Mouse (Mus musculus): ENCODE data around the gene Tbc1d30. TPM values are rescaled to one million over a fixed set of nuclear protein-coding genes. Genes with fewer than 3 reads are reported as not detected.

Gene Tbc1d30
- polyA plus RNA-seq (2017; shearing (Covaris generic)) = 42.5 TPM

DNA sequence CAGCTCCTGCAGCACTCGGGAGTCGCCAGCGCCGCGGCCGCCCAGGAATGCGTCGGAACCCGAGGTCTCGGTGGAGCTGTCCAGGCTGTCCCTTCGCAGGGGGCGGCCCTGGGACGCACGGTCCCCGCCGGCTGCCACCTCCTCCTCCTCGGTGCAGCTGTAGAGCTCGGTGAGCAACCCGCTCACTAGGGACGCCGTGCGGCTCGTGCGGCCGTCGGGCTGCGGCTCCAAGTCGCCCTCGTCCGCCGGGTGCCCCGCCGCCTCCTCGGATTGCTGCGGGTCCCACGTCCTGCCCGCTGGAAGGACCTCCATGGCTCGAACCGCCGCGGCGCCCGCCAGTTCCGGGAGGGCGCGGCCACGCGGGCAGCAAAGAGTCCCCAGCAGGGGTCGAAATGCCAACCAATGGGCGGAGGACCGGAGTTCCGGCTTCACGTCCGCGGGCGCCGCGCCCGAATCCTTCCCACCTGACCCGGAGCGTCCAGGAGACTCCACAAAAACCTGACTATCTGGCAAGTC lies at the start of gene Tbc1d30:
Tbc1d30 (minus strand) TSS at position 213 of the 516 bp plus-strand sequence.

DNA sequence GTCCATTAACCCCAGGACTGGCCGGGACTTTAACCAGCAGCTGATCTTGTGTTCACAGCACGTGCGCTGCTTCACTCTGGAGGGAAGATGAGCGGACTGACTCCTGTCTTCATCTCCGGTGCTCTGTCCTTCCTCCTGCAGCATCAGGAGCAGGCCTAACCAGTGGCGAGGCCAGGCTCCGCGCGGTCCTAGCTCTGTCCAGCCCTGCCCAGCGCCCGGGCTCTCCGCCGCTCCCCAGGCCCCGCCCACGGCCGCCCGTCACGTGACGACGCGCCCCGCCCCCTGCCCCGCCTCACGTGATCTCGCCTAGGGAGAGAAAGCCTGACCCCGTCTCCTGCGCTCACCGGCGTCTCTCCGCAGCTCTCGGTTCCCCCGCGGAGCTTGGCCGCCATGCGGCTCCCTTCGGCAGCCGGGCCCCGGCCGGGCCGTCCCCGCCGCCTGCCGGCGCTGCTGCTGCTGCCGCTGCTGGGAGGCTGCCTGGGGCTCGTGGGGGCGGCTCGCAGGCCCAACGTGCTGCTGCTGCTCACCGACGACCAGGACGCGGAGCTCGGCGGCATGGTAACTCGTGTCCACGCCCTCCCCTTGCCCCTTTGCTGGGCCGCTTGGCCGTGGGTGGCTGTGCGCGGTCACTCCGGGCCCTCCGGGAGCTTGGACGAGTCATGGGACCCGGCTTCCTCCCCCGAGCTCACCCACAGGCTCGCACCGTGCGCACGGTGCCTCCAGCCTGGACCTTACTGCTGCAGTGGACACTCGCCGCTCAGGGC lies 13.9 kb upstream of the Tbc1d30 start, which contains the start of gene Gns:
Gns (plus strand) TSS at position 290 of the 764 bp plus-strand sequence.

Other genes starting within 250 kb of the Tbc1d30 start
- 30.5 TPM for gene Gns, start 13.8 kb upstream of the Tbc1d30 start, polyA plus RNA-seq (2017; shearing (Covaris generic))
- 118 TPM for gene Rassf3, start 125.1 kb upstream of the Tbc1d30 start, polyA plus RNA-seq (2017; shearing (Covaris generic))
- gene Tbk1, start 235.5 kb upstream of the Tbc1d30 start, polyA plus RNA-seq (2017; shearing (Covaris generic)) = 77.0 TPM